Mouse (Mus musculus) skeletal muscle tissue, adult 2 months (tissue): ENCODE data around the gene Rasa1.
A peak's percentile ranks its signal among the peaks of the same experiment; 100 is the strongest.

ENCODE experiments used
- DNase-seq: peaks from one replicate; pipeline ENCODE4 v3.0.0-alpha.2; 2012; ENCODE audit warnings: low read depth, low spot score

Gene Rasa1

DNA sequence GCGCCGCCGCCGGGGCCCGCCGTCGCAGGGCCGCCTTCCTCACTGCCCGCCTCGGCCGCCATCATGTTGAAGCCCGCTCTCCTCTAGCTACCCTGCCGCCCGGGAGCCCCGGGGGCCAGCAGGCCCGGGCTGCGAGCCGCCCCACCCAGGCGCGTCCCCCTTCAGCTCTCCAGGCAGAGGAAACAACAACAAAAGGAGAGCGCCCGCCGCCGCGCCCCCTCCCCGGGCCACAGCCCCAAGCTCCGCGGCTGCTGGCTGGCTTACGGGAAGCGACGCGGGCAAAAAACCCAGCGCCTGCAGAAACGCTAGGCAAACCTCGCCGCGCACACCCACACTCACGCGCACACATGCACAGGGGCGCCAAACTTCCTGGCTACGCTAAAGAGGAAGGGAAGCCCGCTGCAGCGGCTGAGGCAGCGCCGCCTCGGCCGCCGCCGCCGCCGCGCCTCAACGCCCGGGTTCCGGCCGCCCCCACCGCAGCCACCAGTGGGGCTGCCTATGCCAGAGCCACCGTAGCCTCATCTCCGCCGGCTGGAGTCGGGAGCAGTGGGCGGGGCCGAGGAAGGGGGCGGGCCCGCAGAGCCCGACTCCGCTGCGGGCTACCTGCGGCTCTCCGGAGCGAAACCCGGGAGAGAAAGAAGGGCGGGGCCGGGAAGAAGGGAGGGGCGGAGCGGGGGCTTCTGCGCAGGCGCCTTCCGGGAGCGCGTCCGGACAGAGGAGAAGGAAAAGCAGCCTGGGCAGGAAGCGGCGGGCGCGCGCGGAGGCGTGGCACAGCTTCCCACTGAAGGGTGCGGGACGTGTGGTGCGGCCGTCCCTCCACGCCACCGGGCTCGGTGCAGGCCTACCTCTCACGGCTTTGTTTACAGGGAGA, at the start of gene Rasa1:
Gene Rasa1, minus strand, starts transcription at position 288 of the 871 bp plus-strand sequence.
- DNase-seq = peak; percentile 95

DNA sequence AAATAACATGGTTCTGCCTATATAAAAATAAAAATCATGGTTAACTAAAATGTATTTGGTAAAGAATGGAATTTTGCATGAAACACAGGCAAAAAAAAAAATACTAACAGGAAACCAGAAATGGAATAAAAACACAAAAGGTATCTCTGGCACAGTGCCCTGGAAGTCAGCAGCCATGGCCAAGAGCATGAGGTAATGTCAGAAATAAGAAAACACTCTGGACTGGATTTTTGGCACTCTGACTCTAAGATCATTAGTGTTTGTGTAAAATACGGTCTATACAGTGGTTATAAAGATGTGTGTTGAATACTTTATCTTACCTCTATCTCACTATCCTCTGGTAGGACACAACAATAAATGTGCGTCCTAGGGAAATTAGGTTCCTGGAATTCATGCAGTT, 22.6 kb upstream of the Rasa1 start:
- no peak for DNase-seq

DNA sequence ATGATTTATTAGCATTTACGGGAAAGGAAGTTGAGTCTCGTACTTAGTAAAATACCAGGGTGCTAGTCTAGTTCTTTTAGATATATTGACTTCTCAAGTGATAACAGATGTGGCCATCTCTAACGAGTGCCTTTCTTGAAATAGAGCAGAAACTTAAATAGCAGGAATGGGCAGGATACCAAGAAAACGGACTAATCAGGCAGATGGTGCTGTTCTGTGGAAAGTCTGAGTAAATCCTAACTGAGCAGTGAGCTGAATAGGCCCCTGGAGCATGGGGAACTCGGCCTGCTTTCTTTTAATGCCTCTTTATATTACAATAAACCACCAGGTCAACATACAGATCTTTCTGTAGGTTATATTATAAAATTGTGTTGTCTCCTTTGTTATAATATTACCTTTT, 22.0 kb upstream of the Rasa1 start:
- peak; percentile 16 for DNase-seq

DNA sequence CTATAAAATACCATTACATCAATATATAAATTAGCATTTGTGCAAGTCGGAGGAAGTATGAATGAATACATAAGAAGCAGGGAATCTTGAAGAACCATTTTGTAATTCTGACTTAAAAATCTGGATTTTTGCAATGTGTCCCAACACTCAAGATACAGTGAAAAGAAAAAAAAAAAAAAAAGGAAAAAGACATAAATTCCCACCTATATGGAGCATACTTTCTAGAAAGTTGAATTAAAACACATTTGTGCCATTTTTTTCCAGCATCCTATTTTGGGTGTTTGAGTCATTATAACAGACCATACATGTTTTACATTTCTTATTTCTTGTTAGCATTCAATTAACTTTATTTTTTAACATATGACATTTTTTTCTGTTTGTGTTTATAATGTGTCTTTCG, 21.6 kb upstream of the Rasa1 start:
- no peak for DNase-seq

DNA sequence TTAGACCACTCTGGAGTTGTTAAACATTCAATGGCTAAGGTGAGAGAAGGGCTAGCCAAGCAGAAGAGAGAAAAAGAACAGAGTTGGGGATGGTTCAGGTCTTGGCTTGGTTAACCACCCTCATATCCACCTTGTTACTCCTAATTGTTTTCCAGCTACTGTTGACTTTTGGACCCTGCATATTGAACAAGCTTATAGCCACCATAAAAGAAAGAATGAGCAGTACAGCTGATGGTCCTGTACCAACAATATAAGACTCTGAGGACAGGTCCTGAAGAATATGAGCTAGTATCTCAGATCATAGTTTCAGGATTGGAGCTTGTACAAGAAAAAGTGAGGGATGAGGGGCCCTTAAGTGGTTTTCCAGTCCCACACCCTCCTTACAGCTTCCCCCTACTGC, 17.1 kb upstream of the Rasa1 start:
- no peak for DNase-seq

DNA sequence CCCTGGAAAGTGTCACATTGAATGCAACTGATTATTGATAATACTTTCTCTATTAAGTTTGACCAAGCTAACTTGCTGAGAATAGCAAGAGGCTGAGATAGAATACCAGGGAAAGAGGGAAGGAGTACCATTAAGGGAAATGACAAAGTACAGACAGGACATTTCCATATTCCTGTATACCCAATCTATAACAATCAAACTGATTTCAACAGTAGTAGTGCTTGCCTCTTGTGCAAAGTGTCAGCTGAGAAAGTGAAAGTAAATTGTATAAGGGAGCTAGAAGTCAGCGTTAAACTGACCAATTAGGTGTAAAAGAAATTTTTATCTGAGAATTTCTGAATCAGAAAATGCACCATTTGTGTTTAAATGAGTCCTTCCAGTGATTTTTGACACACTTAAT, 1.7 kb upstream of the Rasa1 start:
- DNase-seq = no peak

DNA sequence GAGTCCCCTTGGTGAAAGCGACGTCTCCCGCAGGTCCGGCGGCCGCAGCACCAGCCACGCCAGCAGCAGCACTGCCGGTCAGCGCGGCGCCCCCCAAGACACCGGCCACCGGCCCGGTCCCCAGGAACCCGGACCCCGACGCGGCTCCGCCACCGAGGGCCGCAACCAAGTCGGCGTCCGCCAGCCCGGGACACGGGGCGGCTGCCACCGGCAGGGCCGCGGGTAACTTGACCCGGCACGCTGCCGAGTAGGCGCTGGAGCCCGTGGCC, 422 bp downstream of the Rasa1 start:
- DNase-seq = peak; percentile 13

DNA sequence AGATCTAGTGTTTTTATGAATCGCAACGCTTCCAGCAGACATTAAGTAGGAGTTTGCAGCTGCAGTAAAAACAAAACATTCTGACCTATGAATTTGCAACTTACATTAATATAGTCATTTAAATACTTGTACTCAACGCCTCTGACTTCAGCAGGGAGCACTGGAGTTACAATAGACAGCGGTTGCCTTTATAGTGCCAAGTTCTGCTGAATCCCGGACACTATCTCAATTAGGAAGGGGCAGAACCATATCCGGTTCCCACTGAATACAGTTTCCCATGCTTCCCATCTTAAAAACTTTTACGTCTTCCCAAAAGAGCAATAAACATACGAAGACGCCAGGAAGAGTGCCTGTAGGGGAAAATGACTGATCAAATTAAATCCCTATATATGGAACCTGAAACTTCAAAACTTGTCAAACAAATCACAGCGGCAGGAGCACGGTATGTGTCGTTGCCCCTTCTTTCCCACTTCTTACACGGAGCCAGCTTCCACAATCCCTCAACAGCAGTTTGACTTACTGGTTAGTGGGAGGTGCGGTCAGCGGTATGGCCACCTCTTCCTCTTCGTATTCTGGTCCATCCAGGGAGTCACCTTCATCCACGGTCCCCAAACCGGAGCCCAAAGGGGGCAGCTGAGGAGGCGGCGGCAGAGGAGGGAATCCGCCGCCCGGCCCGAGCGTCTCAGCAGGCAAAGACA, 905 bp downstream of the Rasa1 start:
- peak; percentile 5 for DNase-seq

DNA sequence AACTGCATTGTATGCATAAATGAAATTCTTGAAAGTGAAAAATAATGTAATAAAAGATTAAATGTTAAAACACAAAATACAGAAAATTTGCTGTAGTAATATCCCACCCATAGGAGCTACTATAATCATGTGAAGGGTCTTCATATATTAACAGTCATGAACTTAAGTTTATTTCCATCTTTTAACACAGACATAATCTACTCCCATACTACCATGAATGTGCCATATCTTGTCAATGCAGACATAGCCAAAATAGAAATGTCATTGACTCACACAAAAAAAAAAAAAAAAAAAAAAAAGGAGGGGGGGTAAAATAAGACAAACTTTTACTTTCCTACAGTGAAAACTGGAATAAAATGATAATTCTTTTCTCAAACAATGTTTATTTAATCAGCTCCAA, 6.3 kb downstream of the Rasa1 start:
- no peak for DNase-seq

DNA sequence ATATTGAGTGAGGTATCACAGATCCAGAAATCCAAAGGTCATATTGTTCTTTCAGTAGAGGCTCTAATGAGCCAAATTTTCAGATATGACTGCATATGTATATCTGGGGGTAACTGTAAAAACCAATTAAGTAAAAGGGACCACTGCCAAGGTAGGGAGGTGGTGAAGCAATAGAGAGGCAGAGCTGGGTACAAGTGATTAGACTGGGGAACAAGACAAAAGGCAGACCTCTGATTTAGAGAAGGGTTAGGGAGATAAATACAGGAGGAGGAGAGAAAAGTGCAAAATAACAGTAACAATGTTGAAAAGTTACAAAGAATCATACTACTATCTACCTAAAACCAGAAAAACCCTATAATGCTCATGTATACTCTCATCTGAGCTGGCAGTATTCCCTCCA, 10.0 kb downstream of the Rasa1 start:
- DNase-seq = no peak

DNA sequence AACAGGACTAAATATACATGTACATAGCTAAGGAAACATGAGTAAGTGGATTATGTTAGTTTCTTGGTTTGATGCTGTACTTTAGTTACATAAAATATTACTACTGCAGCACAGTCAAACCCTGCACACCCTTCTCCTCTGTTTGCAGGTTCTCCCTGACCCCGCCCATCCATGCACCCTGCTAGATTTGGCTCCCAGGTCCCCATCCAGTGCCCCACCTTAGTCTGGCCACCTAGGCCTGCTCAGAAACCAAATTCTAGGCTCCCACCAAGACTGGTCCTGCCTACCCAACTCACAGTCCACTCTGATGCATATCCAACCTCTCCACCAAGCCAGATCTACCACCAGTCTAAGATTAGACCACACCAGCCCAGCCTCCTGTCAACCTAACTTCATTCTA, 14.4 kb downstream of the Rasa1 start:
- DNase-seq = no peak

DNA sequence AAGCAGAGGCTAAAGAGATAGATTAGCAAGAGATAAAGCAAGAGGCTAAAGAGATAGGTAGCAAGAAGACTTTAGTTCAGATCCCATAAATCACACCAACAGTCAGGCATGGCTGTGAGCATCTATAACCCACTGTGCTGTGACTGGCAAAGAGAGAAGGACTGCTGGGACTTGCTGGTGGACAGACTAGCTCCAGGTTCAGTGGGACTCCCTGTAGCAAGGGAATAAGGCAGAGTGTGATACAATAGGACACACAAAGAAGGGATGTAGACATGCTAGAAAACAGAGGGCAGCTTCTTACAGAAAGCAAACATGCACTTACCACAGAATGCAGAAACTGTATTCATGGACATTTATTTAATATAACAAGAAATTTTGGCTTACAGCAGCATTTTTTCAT, 15.1 kb downstream of the Rasa1 start:
- no peak for DNase-seq

DNA sequence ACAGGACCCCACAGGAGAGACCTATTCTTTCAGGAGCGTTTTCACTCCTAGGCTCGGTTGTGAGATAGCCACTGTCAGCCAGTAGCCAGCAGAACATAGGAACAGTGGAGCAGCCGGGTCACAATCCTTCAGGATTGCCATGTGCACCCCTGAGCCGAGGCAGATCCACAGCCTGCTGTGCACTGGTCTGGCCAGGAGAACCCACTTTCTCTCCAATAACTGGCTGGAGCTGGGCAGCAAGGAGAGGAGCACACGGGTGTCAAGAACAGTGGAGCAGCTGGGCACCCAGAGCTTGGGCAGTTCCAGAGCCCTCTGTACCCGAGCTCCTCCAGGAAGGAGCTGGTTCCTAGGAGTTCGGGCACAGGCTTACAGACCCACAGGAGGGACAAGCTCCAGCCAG, 50.2 kb downstream of the Rasa1 start:
- no peak for DNase-seq

DNA sequence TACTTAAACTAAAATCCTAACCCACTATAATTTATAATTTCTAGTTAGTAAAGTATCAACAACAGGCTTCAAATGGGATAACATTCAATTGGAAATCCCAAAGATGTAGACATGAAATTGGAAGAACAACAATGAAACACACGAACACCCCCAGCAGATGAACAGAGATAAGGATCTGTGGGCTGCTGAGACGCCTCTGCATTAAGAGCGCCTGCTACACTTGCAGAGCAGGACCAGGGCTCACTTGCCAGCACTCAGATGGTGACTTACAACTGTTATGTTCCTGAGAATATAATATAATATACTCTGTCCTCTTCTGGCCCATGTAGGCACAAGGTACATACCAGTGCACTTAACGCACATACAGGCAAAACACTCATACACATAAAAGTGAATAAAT, 70.3 kb downstream of the Rasa1 start:
- no peak for DNase-seq

DNA sequence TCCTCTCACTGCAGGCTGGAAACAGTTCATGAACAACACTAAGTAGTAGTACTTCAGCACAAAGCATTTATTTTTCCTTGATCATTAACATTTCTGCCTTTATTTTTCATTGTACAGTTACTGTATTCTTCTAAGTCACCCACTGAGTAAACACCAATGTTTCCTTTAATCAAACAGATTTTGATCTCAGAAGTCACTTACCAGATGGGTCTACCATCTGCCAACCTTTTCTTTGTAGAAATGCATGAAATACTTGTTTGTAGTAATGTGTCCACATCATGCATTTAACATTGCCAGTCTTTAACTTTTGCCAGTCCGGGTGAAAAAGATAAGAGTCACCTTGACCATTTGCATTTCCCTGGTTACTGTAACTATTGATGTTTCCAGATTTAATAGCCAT, 78.6 kb downstream of the Rasa1 start:
- DNase-seq = no peak

DNA sequence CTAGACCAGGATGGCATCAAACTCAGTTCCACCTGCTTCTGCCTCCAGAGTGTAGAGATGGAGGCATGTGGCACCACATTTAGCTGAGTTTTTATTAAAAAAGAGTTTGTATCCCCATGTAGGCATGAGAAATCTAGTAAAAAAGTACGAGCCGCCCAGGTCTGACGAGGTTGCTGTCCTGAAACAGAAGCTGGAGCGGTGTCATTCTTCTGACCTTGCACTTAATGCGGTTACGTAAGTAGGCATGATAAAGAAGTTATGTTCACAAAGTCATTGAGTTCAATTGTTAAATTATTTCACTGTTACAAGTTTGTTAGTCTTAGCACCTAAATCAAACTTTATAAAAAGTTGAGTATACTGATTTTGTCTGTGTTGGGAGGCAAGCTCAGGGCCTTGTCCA, 80.3 kb downstream of the Rasa1 start:
- DNase-seq = no peak

DNA sequence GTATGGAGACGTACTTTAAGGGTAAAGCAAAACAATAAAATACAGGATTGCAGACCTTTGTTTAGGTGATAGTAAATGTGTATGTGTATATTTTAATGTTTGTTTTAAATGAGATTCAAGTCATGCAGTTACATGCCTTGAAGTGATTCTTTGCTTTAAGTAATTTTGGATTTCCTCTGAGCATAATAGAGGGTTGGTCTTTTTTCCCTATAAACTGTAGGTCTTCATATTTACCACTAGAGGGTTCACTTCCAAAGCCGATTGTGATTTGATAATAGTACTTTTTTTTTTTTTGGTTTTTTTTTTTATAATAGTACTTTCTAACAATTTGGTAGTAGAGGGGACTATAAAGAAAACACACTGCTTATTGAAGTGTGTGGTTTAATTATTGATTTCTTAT, 81.4 kb downstream of the Rasa1 start:
- no peak for DNase-seq

DNA sequence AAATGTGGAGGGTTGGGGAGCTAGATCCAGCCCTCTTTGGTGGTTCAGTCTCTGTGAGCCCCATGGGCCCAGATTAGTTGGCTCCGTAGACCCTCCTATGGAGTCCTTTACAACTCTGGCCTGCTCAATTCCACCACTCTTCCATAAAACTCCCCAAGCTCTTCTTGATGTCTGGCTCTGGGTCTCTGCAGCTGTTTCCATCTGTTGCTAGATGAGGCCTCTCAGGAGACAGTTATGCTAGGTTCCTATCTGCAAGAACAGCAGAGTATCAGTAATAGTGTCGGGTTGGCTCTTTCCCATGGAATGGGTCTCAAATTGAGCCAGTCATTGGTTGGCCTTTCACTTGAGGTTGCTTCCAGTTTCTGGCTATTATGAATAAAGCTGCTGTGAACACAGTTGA, 97.7 kb downstream of the Rasa1 start:
- no peak for DNase-seq

DNA sequence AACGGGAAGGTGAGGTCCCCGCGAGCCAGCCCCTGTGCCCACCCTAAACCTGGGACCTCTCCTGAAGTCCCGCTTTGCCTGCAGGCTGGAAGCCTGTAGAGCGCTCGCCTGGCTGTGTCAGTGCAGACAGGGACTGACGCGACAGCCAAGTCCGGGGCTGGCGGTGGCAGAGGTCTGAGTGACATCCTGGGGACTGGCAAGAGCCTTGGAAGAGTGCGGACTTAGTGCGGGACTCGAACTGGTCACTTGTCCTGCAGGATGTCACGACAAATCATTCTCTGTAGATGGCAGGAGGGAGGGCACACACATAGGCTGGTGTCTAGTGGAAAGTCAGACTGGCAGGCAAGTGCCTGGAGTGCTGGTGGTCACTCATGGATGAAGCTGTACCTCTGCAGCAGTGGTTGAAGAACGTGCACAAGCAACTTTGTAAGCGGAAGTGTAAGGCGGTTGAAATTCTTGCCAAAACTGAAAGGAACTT, 99.2 kb downstream of the Rasa1 start:
- peak; percentile 16 for DNase-seq

DNA sequence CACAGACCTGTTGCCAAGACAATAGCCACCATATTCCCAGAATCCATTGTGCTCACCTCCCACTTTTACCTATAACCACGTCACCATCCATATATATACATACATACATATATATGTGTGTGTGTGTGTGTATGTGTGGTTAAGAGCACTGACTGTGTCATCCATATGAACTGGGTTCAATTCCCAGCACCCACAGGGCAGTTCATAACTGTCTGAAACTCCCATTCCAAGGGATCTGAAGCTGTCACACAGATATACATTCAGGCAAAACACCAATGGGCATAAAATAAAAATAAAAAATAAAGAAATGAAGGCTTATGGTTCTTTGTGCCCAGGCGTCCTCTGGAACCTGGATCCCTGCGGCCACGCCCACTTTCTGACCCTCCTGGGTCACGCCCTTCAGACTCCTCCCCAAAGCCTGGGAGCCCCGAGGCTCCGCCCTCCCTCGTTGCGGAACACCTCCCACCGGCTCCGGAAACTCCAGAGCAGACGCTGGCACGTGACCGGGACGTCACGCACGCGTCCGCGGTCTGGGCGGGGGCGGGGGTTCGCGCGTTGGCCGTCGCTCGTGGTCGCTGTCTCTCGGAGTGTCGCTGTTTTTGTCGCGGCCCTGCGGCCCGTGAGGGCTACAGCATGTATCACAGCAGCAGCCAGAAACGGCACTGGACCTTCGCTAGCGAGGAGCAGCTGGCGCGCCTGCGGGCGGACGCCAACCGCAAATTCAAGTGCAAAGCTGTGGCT, 99.9 kb downstream of the Rasa1 start, which contains the start of gene Ccnh:
Gene Ccnh, plus strand, starts transcription at position 506 of the 741 bp plus-strand sequence.
- DNase-seq = peak; percentile 89
